Mouse (Mus musculus) lung, adult 18-20 months (tissue): ENCODE measurements around the gene Hemgn.
A peak's percentile ranks its signal among the peaks of the same experiment; 100 is the strongest.

ENCODE experiments used
- DNase-seq, 2 experiments: peaks; one replicate each; pipeline ENCODE4 v3.0.0; 2022; ENCODE audit warnings: mixed read lengths in 2 of 2

The Hemgn gene

DNA sequence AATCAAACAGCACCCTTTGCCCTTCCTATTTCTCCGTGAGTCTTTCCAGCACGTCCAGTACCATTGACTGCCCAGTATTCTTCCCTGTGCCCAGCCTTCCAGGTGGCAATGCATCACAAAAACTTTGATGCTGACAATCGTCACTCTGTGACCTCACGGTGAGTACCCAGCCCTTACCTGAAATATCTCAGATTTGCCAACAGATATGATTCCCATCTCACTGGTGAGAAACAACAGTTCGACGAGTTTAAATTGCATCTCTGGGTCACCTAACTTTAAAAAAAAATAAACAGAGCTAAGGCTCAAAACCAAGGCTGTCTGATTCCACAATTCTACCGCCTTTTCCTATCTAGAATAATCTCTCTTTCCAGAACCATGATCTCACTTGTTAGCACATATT lies at the start of gene Hemgn:
TSS of gene Hemgn (minus strand) at position 101 of the 400 bp plus-strand sequence.
- no peak for DNase-seq

DNA sequence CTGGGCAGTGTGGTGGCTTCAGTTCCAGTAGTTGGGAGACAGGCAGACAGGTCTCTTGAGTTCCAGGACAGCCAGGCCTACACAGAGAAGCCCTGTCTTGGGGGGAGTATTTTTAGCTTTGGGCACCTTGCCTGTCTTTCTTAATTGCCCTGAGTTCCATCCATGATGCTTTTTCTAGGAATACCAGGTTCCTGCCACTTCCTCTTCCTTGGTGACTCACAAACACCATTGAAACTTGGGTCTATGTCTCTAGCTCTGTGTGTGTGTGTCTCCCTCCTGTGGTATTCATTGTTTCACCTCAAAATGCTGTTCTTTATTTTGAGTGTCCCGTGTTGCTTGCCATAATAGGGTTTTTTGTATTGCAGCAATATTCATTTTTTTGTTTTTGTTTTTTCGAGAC lies 45.1 kb upstream of the Hemgn start:
- DNase-seq: no peak

DNA sequence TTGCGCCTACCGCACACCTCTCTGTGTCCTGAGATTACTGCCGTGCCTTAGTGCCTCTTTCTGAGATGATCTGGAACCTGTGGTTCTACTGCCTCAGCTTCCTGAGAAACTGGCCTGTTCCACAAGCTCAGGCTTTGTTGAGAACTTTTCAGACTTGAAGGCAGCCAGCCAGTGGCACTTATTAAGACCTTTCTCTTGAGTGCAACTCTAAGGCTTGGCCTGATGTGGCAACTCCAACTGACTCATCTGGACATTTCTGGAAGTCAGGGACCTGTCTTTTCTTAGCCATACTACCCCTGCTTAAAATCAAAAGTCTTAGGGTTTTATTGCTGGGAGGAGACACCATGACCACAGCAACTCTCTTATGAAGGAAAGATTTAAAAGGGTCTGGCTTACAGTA lies 43.9 kb upstream of the Hemgn start:
- peak in 1 of 2 experiments; percentile 18 for DNase-seq

DNA sequence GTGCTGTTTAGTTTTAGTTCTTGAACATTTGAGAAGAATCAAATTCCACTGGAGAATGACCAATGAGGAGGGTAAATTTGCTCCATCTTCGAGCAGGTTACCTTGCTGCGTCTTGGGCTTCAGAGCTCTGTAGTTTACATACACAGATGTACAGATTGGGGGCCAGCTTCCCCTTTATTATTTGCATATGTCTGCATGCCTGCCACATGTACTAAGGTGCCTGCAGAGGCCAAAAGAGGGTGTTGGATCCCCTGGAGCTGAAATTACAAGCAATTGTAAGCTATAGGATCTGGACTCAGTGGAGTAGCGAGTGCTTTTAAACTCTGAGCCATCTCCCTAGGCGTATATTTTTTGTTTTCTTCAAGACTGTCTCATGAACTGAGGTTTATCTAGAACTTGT lies 43.5 kb upstream of the Hemgn start:
- DNase-seq: no peak

DNA sequence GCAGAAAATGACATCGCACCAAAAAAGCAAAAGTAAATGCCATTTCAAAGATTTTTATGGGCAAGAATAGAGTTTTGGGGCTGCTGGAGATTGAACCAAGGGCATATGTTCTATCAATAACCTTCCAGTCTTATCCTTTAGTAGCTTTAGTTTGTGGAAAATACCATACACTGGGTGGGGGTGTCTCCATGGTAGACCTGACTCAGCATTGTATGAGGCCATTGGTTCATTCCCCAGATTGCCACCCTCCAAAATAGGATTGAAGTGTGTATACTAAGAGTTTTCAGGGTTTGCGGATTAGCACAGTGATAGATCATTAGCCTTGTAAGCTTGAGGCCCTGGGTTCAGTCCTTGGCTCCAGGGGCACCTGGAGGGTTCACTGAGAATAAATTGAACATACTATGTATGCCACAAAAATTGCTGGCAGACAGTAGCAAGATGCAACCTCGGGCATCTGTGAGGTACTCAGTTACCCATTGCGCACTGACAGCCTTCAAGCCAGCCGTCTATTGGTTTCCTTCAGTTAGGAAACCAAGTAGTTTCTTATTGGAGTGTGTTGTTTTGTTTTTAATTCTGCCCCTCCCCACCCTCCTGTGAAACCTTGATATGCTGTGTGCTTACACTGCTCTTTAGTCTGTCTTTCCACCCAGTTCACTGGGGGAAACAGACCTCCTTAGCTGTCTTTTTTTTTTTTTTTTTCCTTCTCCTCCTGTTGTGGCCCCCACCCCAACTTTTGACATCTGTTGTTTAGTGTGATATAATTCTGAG lies 41.0 kb upstream of the Hemgn start:
- no peak for DNase-seq

DNA sequence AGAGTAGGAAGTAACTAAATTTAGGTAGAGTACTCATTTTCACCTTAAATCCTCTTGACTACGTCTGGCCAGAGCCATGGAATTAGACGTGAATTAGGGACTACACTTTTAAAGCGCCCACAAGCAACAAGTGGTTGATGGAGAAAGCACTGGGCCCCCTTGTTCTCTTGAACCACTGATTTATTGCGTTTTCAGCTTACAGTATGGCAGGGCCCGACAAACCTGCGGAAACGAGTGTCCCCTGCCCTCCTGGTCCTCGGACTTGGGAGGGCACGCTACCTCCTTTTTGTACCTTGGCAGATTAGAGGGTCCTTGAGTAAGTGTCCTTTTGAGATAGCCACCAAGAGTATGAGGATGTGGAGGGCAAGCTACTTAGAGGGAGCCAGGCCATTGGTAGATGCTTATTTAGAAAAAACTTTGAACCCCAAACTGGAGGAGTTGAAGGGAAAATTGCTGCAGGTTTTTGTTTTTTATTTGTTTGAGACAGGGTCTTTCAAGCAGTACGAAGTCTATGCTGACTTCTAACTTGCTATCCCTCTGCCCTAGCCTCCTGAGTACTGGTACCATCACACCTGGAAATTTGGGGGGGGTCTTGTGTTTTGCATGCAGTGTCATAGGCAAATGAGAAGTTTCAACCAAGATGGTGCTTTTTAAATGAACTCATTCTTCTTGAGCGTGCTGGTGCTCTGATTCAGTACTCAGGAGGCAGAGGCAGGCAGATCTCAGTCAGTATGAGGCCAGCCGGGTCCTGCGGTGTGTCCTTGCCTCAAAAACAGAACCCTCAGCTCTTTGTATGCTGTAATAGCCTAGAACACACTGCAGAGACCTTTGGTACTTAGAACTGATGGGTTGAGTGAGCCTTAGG lies 39.8 kb upstream of the Hemgn start:
- DNase-seq: no peak

DNA sequence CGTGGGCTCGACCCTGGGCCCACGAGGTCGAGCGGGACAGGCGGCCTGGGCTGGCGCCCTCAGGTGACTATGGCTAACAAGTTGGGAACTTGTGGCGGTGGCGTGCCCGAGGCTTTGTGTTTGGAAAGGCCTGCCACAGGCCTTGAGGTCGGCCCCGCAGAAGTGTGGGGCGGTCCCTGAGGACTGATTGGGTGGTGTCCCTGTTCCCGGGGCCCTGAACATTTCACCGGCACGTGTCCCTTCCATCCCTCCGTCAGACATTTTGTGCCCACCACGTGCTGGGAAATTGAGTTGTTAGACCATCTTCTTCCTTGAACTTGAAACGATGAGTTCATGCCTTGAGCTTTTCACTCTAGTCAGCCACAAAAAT lies 39.2 kb upstream of the Hemgn start:
- DNase-seq: peak; percentile 73 to 74

DNA sequence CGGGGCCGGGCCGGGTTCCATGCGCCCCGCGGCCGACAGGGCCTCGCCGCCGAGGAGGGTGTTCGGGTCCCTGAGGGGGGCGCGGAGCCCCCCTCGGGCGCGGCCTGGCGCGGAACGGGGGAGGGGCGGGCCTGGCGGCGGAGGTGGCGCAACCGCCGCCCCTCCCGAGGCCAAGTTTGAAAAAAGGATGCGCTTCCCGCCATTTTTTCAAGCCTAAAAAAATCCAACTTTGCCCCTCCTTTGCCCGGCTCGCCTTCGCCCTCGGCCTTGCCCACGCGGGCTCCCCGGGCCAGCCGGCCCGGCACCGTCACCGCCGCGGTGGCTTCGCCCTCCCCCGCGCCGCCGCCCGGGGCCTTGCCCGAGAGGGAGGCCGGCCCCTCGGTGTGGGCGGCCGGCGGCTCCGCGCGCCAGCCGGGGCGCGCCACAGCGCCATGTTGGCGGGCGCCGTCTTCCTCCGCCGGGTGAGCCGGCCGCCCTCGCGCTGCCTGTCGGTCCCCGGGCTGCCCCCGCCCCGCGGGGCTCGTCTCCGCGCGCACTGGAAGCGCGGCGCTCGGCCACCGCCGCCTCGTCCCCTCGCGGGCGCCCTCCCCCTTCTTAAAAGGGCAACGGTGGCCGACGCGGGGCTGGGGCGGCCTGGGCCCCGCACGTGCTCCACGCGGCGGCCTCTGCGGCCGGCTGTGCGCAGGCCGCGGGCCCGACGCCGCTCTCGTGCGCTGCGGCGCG lies 38.6 kb upstream of the Hemgn start:
- peak; percentile 73 for DNase-seq

DNA sequence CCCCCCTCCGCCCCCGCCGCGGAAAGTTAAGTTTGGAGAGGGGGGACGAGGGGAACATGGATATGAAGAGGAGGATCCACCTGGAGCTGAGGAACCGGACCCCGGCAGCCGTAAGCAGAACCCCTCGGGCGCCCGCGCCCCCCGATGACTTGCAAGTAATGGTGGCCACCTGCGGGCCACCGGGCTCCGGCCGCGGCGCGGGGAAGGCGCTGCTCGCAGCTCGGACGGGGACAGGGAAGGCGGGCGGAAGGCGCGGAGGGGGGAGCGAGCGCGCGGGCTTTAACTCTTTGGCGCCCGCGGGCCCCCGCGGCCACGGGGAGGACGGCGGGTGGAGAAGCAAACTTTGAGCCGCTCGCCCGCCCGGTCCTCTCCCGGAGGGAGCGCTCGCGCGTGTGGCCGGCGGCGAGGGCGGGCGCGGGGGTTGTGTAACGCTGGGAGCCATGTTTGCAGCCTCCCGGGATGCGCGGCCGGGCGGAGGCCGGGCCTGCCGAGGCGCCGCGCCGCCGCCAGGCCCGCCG lies 38.0 kb upstream of the Hemgn start:
- DNase-seq: peak; percentile 70 to 78

DNA sequence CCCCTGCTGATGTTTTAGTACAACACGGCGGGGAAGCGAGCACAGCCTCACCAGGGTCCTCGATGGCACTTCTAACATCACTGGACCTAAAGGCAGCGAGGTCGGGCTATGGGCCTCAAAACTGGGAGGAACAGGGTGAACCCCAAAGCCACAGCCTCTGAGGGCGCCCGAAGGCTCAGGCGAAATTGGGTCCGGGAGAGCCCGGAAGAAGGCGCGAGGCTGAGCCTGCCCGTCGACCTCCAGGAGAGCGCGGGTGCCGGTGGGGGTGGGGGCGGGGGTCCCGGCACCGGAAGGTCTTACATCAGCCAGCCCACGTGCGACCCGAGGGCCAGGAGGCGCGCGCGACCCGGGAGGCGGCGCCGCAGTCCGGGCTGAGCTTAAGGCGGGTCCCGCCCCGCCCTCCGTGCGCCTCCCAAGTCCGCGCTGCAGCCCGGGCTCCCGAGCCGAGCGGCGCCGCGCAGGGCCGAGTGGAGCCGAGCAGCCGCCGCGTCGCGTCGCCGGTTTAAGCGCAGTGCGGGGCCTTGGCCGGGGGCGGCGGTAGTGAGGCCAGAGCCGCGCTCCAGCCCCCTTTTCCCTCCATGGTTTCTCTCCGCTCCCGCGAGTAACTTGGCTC lies 37.3 kb upstream of the Hemgn start, which contains the start of gene Anp32b:
TSS of gene Anp32b (plus strand) at position 384 of the 613 bp plus-strand sequence.
- peak; percentile 90 to 93 for DNase-seq

DNA sequence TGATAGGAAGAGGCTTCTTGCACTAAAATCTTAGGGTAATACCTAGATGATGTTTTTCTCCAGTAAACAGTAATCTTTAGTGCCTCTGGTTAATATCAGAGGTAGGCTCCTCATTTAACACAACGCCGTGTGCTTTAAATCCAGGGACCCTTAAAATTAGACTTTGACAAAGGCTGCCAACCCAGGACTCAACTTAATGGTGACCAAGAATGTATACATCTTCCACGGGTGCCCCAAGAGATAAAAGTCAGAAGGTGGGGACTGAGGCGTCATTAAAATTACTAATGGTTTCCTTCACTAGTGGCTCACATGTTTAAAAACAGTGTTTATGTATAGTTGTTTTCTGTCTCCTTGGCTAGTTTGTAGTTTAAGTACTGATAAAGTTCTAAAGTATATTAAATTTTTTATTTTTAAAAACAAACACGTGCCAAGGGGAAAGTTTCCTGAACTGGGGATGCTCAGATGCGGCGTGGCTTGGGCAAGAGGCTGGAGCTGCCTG lies 36.8 kb upstream of the Hemgn start:
- no peak for DNase-seq

DNA sequence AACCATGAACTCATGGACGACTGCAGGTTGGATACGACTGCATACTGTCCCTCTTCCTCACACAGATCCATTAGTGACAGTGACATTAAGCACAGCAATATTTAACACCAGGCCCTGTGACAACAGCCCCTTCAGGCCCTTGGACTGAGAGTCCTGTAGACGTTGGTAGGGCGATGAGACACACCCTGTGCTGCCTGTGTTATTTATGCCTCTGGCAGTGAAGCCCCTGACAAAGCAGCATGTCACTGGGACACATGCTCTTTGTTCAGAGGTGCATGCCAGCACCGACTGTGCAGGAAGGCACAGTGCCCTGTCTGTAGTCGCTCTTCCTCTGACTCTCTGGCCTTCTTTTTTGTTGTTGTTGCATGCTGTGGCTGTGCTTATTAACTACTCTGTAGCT lies 35.6 kb upstream of the Hemgn start:
- DNase-seq: no peak

DNA sequence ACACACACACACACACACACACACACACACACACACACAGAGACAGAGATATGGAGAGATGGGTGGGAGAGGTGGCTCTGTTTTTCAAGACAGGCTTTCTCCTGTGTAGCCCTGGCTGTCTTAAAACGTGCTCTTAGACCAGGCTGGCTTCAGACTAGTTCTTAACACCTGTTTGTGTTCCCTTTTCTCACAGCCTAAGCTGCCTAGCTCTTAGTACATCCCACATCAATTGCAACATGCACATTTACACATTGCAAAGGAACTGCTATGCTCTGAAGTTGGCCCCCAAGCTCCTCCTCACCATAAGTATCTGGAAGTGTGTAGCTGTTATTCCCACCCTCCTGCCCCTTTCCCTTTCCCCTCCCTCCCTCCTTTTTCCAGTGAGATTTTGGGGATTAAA lies 34.2 kb upstream of the Hemgn start:
- no peak for DNase-seq

DNA sequence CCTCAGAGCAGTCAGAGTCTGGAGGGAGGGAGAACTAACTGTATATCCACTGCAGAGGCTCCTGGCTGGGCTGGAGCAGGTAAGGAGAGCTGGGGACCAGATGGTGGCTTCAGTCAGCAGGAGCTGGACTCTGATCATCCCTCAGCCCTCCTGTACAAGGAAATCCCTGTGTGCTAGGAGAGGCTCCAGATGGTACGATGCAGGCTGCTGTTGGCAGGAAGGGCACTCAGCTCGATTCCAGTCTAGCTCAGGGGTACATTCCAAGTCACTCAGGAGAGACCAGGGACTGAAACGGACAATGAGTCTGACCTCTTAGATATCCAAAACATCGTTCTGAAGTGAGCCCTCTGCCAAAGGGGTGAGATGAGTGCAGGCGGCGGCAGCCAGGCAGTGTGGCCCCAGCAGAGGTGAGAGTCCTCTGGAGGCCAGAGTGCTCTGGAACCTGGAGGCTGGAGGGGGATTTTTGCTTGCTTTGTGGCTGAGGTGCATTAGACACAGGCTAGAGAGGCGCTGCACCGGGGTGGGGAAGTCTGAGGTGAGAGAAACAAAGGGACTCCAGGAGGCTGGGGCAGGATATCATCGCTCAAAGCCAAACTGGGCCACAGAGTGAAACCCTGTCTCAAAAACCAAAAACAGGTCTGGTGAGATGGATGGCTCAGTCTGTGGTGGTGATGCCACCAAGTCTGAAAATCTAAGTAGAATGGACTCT lies 32.1 kb upstream of the Hemgn start:
- DNase-seq: no peak

DNA sequence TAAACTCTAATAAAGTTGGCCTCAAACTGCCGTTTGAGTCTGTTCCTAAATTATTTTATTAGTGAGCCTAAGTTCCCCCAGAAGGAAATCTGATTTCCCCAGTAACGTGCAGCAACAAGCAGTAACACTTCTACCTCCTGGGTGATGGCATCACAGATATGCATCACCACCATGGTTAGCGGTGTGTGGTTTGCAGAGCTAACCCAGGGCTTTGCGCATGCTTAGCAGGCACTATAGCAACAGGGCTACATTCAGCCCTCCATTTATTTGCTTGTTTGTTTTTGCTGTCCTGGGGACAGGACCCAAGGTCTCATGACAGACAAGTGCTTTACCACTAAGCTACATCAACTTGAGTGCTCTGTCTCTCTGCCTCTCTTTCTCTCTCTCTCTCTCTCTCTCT lies 29.2 kb upstream of the Hemgn start:
- DNase-seq: no peak

DNA sequence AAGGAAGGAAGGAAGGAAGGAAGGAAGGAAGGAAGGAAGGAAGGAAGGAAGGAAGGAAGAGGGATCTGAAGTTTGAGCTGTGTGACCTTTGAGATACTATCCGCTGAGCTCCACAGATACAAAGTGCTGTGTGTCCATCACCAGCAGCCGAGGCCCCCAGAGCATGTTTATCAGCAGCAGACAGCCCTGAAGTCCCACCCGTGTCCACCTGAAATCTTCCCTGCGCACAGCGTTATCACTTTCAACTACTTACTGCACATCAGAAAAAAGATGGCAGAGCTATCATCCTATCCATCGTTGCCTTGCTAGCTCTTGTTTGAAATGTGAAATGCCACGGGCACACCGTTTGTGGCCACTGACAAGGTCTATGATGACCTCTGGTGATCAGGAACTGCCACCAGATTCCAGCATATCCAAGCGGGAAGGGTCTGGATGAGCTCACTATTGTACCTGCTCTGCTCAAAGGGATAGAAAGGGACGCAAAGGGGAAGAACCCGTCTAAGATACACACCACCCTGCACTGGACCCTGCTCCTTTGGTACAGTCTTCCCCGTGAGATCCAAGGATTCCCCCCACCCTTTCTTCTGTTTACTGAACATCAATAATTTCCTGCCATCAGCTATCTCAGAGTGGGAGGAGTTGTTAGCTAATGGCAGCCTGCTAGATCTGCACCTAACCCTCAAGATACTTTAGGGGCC lies 19.2 kb upstream of the Hemgn start:
- no peak for DNase-seq

DNA sequence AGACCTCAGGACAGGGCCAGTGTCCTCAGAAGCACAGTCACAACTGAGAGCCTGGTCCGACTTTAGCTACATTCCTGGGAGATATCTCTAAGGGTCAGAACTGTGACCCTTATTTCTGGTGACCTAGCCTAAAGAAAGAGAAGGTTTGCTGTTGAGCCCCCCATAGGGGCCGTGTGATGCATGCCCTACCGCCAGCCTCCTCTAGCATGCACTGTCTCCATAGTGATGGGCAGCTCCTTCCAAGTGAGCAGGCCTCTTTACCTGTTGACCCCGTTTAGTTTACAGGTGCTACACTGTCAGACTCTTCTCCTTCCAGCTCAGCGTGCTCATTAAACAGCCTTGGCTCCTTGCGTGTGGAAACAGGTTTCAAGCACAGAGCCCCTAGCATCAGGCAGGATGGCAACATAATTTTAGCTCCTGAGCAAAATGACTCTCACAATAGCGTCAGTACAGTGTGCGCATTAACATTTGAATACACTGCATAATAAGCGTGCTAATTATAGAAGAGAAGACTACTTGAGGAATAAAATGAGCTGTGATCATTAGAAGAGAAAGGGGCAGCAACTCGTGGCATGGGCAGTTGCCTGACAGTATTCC lies 15.7 kb upstream of the Hemgn start:
- DNase-seq: no peak

DNA sequence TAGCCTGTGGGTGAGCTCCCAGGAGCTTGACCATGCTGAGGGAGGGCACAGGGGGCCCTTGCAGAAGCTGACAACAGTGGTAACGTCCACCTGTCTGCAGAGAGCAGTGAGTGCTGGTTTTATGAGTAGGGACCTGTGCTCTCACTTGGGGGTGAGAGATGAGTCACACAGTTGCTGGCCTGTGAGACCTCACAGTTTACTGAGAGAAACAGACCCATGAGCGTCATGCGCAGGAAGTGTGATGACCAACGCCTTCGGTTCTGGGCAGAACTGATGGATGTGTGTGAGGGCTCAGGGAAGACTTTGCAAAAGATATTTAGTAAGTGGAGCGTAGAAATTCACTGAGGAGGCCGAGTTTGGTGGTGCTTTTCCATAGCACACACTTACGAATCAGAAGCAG lies 9.3 kb upstream of the Hemgn start:
- no peak for DNase-seq

DNA sequence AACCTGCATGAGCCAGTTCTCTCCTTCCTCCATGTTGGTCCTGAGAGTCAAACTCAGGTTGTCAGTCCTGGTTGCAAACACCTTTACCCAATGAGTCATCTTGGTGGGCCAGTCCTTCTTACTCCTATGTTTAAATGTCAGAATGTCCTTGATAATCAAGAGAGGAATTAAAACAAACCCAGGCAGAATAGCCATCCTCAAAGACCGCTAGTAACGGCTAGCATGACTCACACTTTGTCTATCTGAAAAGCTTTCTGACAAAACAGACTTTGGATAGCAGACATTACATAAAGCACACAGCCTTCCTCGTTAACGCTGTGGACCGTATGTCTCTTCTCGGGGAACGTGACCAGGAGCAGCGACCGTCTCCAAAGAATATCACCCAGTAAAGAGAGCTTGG lies 5.5 kb upstream of the Hemgn start:
- no peak for DNase-seq

DNA sequence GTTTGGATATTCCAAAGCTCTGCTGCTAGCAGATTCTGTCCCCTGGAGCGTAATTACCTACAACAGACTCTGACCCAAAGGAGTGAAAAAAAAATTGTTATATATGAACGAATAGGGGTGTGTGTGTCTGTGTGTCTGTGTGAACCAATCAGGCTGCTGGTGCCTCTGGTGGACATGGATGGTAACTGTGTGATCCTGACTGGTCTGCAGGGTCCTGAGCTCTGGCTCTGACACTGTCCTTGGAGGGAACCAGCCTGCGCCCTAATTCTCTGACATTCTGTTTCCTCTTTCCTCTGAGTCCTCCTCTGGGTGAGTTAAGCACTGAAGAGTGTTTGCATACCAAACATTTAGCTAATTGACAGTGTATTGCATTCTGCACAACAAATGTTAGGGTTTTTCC lies 4.2 kb upstream of the Hemgn start:
- DNase-seq: peak in 1 of 2 experiments; percentile 29

DNA sequence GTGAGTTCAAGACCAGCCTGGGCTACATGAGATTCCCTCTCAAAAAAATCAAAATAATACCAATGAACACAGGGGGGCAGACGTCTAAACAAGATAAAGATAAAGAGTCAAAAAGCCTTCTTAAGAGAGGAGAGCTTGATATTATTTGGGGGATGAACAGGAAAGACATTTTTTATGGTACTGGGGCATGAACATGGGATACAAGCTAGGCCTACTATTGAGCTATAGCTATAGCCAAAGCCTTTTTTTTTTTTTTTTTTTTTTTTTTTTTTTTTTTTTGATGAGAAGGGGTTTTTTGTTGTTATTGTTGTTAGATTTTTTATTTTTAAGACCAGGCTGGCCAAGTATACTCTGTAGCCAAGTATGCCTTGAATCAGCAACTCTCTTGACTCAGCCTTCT lies 1.2 kb downstream of the Hemgn start:
- no peak for DNase-seq
